Mouse (Mus musculus) liver, adult (tissue): ENCODE data around the gene Kcnf1.

Source experiments
- GATA4 ChIP-seq: IDR thresholded peaks from 2 replicates; pipeline ENCODE4 v1.6.1; 2014; ENCODE audit warnings: mild to moderate bottlenecking, low read length; ENCODE audit not compliant: insufficient replicate concordance

Gene Kcnf1

GRCm38 (mm10) chr12:17176757-17177092 lies at the start of gene Kcnf1:
Kcnf1 (minus strand) TSS chr12:17176888.
- no peak for TF ChIP-seq GATA4

GRCm38 (mm10) chr12:17225012-17225411 lies 48.3 kb upstream of the Kcnf1 start:
- peak; percentile 32; the same call in 1 of the 2 replicates for TF ChIP-seq GATA4

- no peak for TF ChIP-seq GATA4
Measured at GRCm38 (mm10) chr12:17223050-17223449, 46.4 kb upstream of the Kcnf1 start.

- TF ChIP-seq GATA4 = no peak
Measured at GRCm38 (mm10) chr12:17221891-17222428, 45.3 kb upstream of the Kcnf1 start.

- no peak for TF ChIP-seq GATA4
Measured at GRCm38 (mm10) chr12:17220631-17221030, 43.9 kb upstream of the Kcnf1 start.

- no peak for TF ChIP-seq GATA4
Measured at GRCm38 (mm10) chr12:17219107-17219506, 42.4 kb upstream of the Kcnf1 start.

GRCm38 (mm10) chr12:17218390-17218789 lies 41.7 kb upstream of the Kcnf1 start:
- no peak for TF ChIP-seq GATA4

GRCm38 (mm10) chr12:17215751-17216150 lies 39.1 kb upstream of the Kcnf1 start:
- no peak for TF ChIP-seq GATA4

GRCm38 (mm10) chr12:17202492-17203322 lies 26.0 kb upstream of the Kcnf1 start:
- no peak for TF ChIP-seq GATA4

- no peak for TF ChIP-seq GATA4
Measured at GRCm38 (mm10) chr12:17198621-17199020, 21.9 kb upstream of the Kcnf1 start.

- no peak for TF ChIP-seq GATA4
Measured at GRCm38 (mm10) chr12:17194140-17194539, 17.5 kb upstream of the Kcnf1 start.

GRCm38 (mm10) chr12:17193311-17193710 lies 16.6 kb upstream of the Kcnf1 start:
- no peak for TF ChIP-seq GATA4

GRCm38 (mm10) chr12:17192887-17193286 lies 16.2 kb upstream of the Kcnf1 start:
- TF ChIP-seq GATA4 = no peak

- no peak for TF ChIP-seq GATA4
Measured at GRCm38 (mm10) chr12:17184303-17184775, 7.7 kb upstream of the Kcnf1 start.

- no peak for TF ChIP-seq GATA4
Measured at GRCm38 (mm10) chr12:17183788-17184187, 7.1 kb upstream of the Kcnf1 start.

- TF ChIP-seq GATA4 = no peak
Measured at GRCm38 (mm10) chr12:17176041-17176756, 489 bp downstream of the Kcnf1 start.
